Mouse (Mus musculus): Measurements from ENCODE around the gene Prrg2. TPM values are rescaled to one million over a fixed set of nuclear protein-coding genes. Genes with fewer than 3 reads are reported as not detected.

The Prrg2 gene
- polyA plus RNA-seq, 1 experiment from 2014 or later, result 14.5 TPM

DNA sequence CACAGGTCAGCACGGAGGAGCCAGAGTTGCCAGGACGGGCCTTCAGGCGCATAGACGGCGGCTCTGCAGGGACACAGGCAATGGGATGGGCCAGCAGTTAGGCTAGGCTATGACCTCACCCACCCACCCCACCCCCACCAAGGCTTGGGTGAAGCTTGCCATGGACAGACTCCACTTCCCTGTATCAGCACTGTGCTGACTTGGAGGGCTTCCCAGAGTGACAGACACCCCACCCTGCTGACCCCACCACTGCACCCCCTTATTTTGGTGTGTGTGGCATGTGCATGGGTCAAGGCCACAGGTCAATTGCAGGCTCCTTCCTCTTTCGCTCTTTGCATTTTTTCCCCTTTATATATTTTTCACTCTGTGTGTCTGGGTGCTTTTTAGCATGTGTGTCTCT lies 32.9 kb upstream of the Prrg2 start:
- peaks cover 7 to 12% of the 10 kb centered on the region in 2 experiments; a peak in 2 of 4 replicates for H3K4me1 ChIP-seq (ENCODE audit: control insufficient read depth in 2 of 2, insufficient read depth in 2 of 2, low read length in 2 of 2)
- H3K4me3 ChIP-seq (ENCODE audit: control insufficient read depth in 1 of 2, insufficient read depth in 1 of 2, low read depth in 1 of 2, low read length in 2 of 2), result no peak overlapping the region
- H3K9me3 ChIP-seq (ENCODE audit: control insufficient read depth, low read length), result no peaks in the 10 kb centered on the region
- no peak overlapping the region for H3K4me2 ChIP-seq (ENCODE audit: low read length)
- WGBS, result 67% methylated on average over 6 of the region's 6 CpGs
- no peak for ATAC-seq (ENCODE audit: insufficient number of reproducible peaks, insufficient read depth, low FRiP score, low read depth)
- no peak overlapping the region for H3K9ac ChIP-seq (ENCODE audit: low read length)
- no peaks in the 10 kb centered on the region for H3K36me3 ChIP-seq (ENCODE audit: control insufficient read depth, insufficient read depth, low read length)
- H3K27ac ChIP-seq (replicated peaks in 1 of 2; ENCODE audit: control insufficient read depth in 1 of 2, insufficient read depth in 1 of 2, low read depth in 2 of 2, low read length in 2 of 2), result no peak overlapping the region
- H3K27me3 ChIP-seq (ENCODE audit: control insufficient read depth, insufficient read depth, low read length), result no peaks in the 10 kb centered on the region

- no peak overlapping the region for H3K27ac ChIP-seq (replicated peaks in 1 of 2; ENCODE audit: control insufficient read depth in 1 of 2, insufficient read depth in 1 of 2, low read depth in 2 of 2, low read length in 2 of 2)
- WGBS, result 58% methylated on average over 7 of the region's 7 CpGs
- ATAC-seq (ENCODE audit: insufficient number of reproducible peaks, insufficient read depth, low FRiP score, low read depth), result no peak
These were observed 31.6 kb upstream of the Prrg2 start for GRCm38 (mm10) chr7:45094121-45094520.

DNA sequence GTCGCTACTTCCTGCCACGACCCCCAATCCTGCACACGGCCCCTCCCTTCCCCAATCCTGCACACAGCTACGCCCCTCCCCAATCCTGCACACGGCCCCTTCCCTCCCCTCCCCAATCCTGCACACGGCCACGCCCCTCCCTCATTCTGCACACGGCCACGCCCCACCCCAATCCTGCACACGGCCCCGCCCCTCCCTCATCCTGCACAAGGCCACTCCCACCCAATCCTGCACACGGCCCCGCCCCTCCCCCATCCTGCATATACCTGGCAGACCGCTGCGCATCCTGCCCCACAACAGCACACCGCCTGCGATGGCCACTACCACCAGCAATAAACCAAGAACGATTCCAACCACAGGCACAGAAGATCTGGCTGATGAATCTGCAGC lies 31.0 kb upstream of the Prrg2 start:
- ATAC-seq (ENCODE audit: insufficient number of reproducible peaks, insufficient read depth, low FRiP score, low read depth), result no peak
- Histone ChIP-seq H3K4me1 (ENCODE audit: control insufficient read depth in 2 of 2, insufficient read depth in 2 of 2, low read length in 2 of 2) (peaks cover 7 to 14% of the 10 kb centered on the region in 2 experiments; a peak in 2 of 4 replicates), H3K27me3 (ENCODE audit: control insufficient read depth, insufficient read depth, low read length) (no peaks in the 10 kb centered on the region), H3K9ac (ENCODE audit: low read length) (no peak overlapping the region), H3K4me3 (ENCODE audit: control insufficient read depth in 1 of 2, insufficient read depth in 1 of 2, low read depth in 1 of 2, low read length in 2 of 2) (no peak overlapping the region), H3K36me3 (ENCODE audit: control insufficient read depth, insufficient read depth, low read length) (peaks cover 5% of the 10 kb centered on the region), H3K9me3 (ENCODE audit: control insufficient read depth, low read length) (no peaks in the 10 kb centered on the region), H3K27ac (replicated peaks in 1 of 2; ENCODE audit: control insufficient read depth in 1 of 2, insufficient read depth in 1 of 2, low read depth in 2 of 2, low read length in 2 of 2) (no peak overlapping the region), H3K4me2 (ENCODE audit: low read length) (no peak overlapping the region)
- WGBS, result 36% methylated on average over 18 of the region's 18 CpGs

More at GRCm38 (mm10) chr7:45094121-45094520, 31.6 kb upstream of the Prrg2 start:
- Histone ChIP-seq H3K9me3 (ENCODE audit: control insufficient read depth, low read length) (no peaks in the 10 kb centered on the region), H3K27me3 (ENCODE audit: control insufficient read depth, insufficient read depth, low read length) (no peaks in the 10 kb centered on the region), H3K9ac (ENCODE audit: low read length) (no peak overlapping the region), H3K4me3 (ENCODE audit: control insufficient read depth in 1 of 2, insufficient read depth in 1 of 2, low read depth in 1 of 2, low read length in 2 of 2) (no peak overlapping the region), H3K36me3 (ENCODE audit: control insufficient read depth, insufficient read depth, low read length) (no peaks in the 10 kb centered on the region), H3K4me1 (ENCODE audit: control insufficient read depth in 2 of 2, insufficient read depth in 2 of 2, low read length in 2 of 2) (peaks cover 7 to 14% of the 10 kb centered on the region in 2 experiments; a peak in 2 of 4 replicates), H3K4me2 (ENCODE audit: low read length) (no peak overlapping the region)

- WGBS, result 57% methylated on average over 12 of the region's 12 CpGs
- Histone ChIP-seq H3K36me3 (ENCODE audit: control insufficient read depth, insufficient read depth, low read length) (peaks cover 10% of the 10 kb centered on the region), H3K4me2 (ENCODE audit: low read length) (no peak overlapping the region), H3K27ac (replicated peaks in 1 of 2; ENCODE audit: control insufficient read depth in 1 of 2, insufficient read depth in 1 of 2, low read depth in 2 of 2, low read length in 2 of 2) (peak overlapping the region in 1 of 2 experiments; percentile 82; a peak in 2 of 4 replicates), H3K4me1 (ENCODE audit: control insufficient read depth in 2 of 2, insufficient read depth in 2 of 2, low read length in 2 of 2) (peaks cover 7 to 14% of the 10 kb centered on the region in 2 experiments; a peak in 2 of 4 replicates), H3K9ac (ENCODE audit: low read length) (0 out of 2 replicates have a peak overlapping the region, but pooled peaks have one; percentile 21), H3K4me3 (ENCODE audit: control insufficient read depth in 1 of 2, insufficient read depth in 1 of 2, low read depth in 1 of 2, low read length in 2 of 2) (no peak overlapping the region), H3K27me3 (ENCODE audit: control insufficient read depth, insufficient read depth, low read length) (no peaks in the 10 kb centered on the region), H3K9me3 (ENCODE audit: control insufficient read depth, low read length) (no peaks in the 10 kb centered on the region)
- no peak for ATAC-seq (ENCODE audit: insufficient number of reproducible peaks, insufficient read depth, low FRiP score, low read depth)
These were observed 30.5 kb upstream of the Prrg2 start for GRCm38 (mm10) chr7:45092828-45093515.

DNA sequence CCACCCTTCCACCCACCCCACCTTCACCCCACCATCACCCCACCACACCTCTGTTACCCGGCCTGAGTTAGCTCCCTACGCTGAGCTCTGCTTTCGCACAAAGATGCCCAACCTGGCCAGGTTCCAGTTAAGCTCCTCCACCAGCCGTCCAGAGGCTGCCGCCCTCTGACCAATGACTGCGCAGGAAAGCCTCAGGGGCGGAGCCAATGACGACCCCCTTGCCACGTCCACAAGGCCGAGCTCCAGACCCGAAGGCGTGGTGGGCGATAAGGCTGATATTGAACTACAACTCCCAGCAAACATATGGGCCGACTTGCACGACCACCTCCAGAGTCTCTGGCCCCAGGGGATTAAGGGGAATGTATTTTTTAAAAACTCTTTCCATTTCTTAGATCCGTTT lies 29.6 kb upstream of the Prrg2 start, which contains the start of gene Rcn3:
TSS of gene Rcn3 (minus strand) at position 174 of the 400 bp plus-strand sequence.
- H3K4me3 ChIP-seq (ENCODE audit: control insufficient read depth in 1 of 2, insufficient read depth in 1 of 2, low read depth in 1 of 2, low read length in 2 of 2), result peak within 1 kb of the TSS; percentile 52
- H3K36me3 ChIP-seq (ENCODE audit: control insufficient read depth, insufficient read depth, low read length), result peaks cover 19% of the 10 kb centered on the region
- H3K9ac ChIP-seq (ENCODE audit: low read length), result peak within 1 kb of the TSS; percentile 78
- H3K27me3 ChIP-seq (ENCODE audit: control insufficient read depth, insufficient read depth, low read length), result no peaks in the 10 kb centered on the region
- H3K4me2 ChIP-seq (ENCODE audit: low read length), result peak within 1 kb of the TSS; percentile 68
- H3K9me3 ChIP-seq (ENCODE audit: control insufficient read depth, low read length), result no peaks in the 10 kb centered on the region
- peaks cover 7 to 14% of the 10 kb centered on the region in 2 experiments; a peak in 2 of 4 replicates for H3K4me1 ChIP-seq (ENCODE audit: control insufficient read depth in 2 of 2, insufficient read depth in 2 of 2, low read length in 2 of 2)
- peak; percentile 93 for ATAC-seq (ENCODE audit: insufficient number of reproducible peaks, insufficient read depth, low FRiP score, low read depth)
- WGBS, result under 1% methylated on average over 16 of the region's 16 CpGs
- H3K27ac ChIP-seq (replicated peaks in 1 of 2; ENCODE audit: control insufficient read depth in 1 of 2, insufficient read depth in 1 of 2, low read depth in 2 of 2, low read length in 2 of 2), result peak within 1 kb of the TSS; percentile 81 to 82

DNA sequence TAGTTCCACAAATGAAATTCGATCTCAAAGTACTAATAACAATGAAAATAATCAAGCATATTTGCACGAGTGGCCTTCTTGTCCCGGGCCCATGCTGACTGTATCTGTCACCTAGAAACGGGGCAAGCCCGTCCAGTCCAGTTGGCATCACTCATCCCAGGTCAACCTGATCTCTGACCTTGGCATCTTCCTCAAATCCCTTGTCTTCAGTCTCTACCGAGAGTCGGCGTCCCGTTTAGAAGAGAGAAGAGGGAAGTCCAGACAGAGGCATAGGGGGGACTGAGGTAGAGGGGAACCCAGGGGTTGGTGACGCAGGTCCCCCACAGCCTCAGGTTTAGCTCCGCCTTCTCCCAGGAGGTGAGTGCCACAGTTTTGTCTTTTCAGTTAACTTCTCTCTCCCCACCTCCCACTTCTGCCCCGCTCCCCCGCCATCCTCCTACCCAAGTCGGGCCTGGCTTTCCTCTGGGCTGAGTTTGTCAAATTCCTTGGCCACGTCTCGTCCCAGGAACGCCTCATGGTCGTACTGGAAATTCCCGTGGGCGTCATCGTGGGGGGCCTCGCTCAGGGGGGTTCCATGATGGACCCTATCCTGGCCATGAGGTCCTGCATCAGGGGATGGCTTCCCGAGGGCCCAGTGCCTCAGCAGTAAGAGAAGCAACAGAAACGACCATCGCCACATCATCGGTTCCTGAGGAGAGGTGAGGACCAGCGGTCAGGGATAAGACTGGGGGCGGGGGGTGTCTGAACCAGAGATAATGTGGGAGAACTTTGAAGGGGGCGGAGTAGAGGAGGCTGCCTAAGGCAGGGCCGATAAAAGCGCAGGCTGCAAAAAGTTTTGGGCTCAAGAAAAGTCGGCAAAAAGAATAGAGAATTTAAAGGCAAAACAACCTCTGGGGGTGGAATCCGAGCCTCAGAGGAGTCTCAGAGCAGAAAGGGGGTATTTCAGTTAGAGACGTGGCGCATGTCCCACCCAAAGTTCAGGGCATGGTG lies 28.8 kb upstream of the Prrg2 start:
- Histone ChIP-seq H3K27me3 (ENCODE audit: control insufficient read depth, insufficient read depth, low read length) (no peaks in the 10 kb centered on the region), H3K27ac (replicated peaks in 1 of 2; ENCODE audit: control insufficient read depth in 1 of 2, insufficient read depth in 1 of 2, low read depth in 2 of 2, low read length in 2 of 2) (peak overlapping the region; percentile 81 to 82), H3K9me3 (ENCODE audit: control insufficient read depth, low read length) (no peaks in the 10 kb centered on the region), H3K36me3 (ENCODE audit: control insufficient read depth, insufficient read depth, low read length) (peaks cover 27% of the 10 kb centered on the region), H3K9ac (ENCODE audit: low read length) (peak overlapping the region; percentile 78), H3K4me3 (ENCODE audit: control insufficient read depth in 1 of 2, insufficient read depth in 1 of 2, low read depth in 1 of 2, low read length in 2 of 2) (peak overlapping the region; percentile 52), H3K4me1 (ENCODE audit: control insufficient read depth in 2 of 2, insufficient read depth in 2 of 2, low read length in 2 of 2) (peaks cover 7 to 14% of the 10 kb centered on the region in 2 experiments; a peak in 2 of 4 replicates), H3K4me2 (ENCODE audit: low read length) (peak overlapping the region; percentile 68)
- WGBS, result 11% methylated on average over 35 of the region's 35 CpGs
- peak; percentile 55; the same call in 1 of the 2 replicates for ATAC-seq (ENCODE audit: insufficient number of reproducible peaks, insufficient read depth, low FRiP score, low read depth)

- Histone ChIP-seq H3K27ac (replicated peaks in 1 of 2; ENCODE audit: control insufficient read depth in 1 of 2, insufficient read depth in 1 of 2, low read depth in 2 of 2, low read length in 2 of 2) (peak overlapping the region in 1 of 2 experiments; percentile 81; a peak in 1 of 4 replicates), H3K4me1 (ENCODE audit: control insufficient read depth in 2 of 2, insufficient read depth in 2 of 2, low read length in 2 of 2) (peaks cover 7 to 14% of the 10 kb centered on the region in 2 experiments; a peak in 2 of 4 replicates), H3K36me3 (ENCODE audit: control insufficient read depth, insufficient read depth, low read length) (peaks cover 36% of the 10 kb centered on the region), H3K9me3 (ENCODE audit: control insufficient read depth, low read length) (no peaks in the 10 kb centered on the region), H3K4me3 (ENCODE audit: control insufficient read depth in 1 of 2, insufficient read depth in 1 of 2, low read depth in 1 of 2, low read length in 2 of 2) (peak overlapping the region; percentile 52; a peak in 3 of 4 replicates), H3K27me3 (ENCODE audit: control insufficient read depth, insufficient read depth, low read length) (no peaks in the 10 kb centered on the region), H3K4me2 (ENCODE audit: low read length) (peak overlapping the region; percentile 68), H3K9ac (ENCODE audit: low read length) (peak overlapping the region; percentile 78)
- 73% methylated on average over 13 of the region's 13 CpGs for WGBS
- no peak for ATAC-seq (ENCODE audit: insufficient number of reproducible peaks, insufficient read depth, low FRiP score, low read depth)
These were observed 27.9 kb upstream of the Prrg2 start for GRCm38 (mm10) chr7:45090251-45090977.
